Mouse (Mus musculus): ENCODE results near the gene Gm10959. TPM values are rescaled to one million over a fixed set of nuclear protein-coding genes. Genes with fewer than 3 reads are reported as not detected.
"Not testable (repeated sequence)": the region's sequence is repeated elsewhere in the genome, so short reads cannot be mapped to it uniquely, and the experiment has no call there.

The Gm10959 gene
- polyA plus RNA-seq (2014; fragmentation: Nextera tagmentation; extraction: Ambion mirVana), result not detected in 2 replicates

DNA sequence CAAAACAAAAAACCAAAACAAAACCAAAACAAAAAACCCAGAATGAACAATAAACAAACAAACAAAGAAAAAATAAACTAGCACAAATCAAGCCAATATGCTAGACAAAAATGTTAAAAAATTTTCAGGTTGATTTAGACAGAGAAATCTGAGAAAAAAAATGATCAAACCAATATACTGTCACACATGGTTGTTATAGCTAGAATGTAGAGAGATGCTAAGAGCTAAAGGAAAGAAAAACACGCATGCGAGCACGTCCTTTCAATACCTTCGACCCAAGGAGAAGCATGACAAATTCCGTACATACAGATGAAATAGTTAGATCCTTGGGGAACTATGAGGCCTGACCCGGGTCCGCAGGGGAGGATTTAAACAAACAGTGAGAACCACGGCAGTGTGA lies at the start of gene Gm10959:
Gene Gm10959 (minus strand): TSS at position 101 of the 400 bp plus-strand sequence.
- ATAC-seq (ENCODE audit: low read depth), result no peak
- no peak within 1 kb of the TSS for H3K27ac ChIP-seq (ENCODE audit: low read depth, low read length)
- H3K9me3 ChIP-seq (ENCODE audit: control insufficient read depth, low read length), result no peaks in the 10 kb centered on the region
- no peaks in the 10 kb centered on the region for H3K36me3 ChIP-seq (ENCODE audit: control insufficient read depth, insufficient read depth, low read length)
- H3K4me3 ChIP-seq (ENCODE audit: low read depth, low read length), result no peak within 1 kb of the TSS
- 84% methylated on average over 8 of the region's 8 CpGs for WGBS
- H3K4me2 ChIP-seq (ENCODE audit: low read depth, low read length), result no peak within 1 kb of the TSS
- no peaks in the 10 kb centered on the region for H3K27me3 ChIP-seq (ENCODE audit: control insufficient read depth, insufficient read depth, low read length)
- H3K4me1 ChIP-seq (ENCODE audit: control insufficient read depth, insufficient read depth, low read length), result no peaks in the 10 kb centered on the region
- no peak within 1 kb of the TSS for H3K9ac ChIP-seq (replicated peaks; ENCODE audit: low read depth, low read length)

DNA sequence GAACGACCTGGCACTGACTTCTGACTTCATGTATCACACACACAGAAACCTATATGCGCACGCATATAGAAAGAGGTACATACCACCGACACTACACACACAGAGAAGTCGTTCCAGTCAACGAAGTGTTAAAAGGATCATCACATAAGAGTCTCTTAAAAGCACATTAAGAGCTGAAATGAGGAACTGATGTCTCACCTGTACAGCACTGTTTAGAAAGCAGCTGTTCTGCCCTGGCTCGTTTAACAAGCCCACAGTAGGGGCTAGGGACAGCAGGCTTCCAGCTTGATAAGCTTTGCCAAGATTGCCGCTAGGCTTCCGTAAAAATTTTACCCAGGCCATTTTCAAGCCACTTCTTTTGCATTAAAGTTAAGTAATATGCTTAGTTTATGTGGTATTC lies 49.2 kb upstream of the Gm10959 start:
- Histone ChIP-seq H3K27ac (ENCODE audit: low read depth, low read length) (no peak overlapping the region), H3K4me3 (ENCODE audit: low read depth, low read length) (no peak overlapping the region), H3K9ac (replicated peaks; ENCODE audit: low read depth, low read length) (no peak overlapping the region), H3K36me3 (ENCODE audit: control insufficient read depth, insufficient read depth, low read length) (no peaks in the 10 kb centered on the region), H3K27me3 (ENCODE audit: control insufficient read depth, insufficient read depth, low read length) (no peaks in the 10 kb centered on the region), H3K4me2 (ENCODE audit: low read depth, low read length) (no peak overlapping the region), H3K4me1 (ENCODE audit: control insufficient read depth, insufficient read depth, low read length) (no peaks in the 10 kb centered on the region), H3K9me3 (ENCODE audit: control insufficient read depth, low read length) (no peaks in the 10 kb centered on the region)
- 92% methylated on average over 9 of the region's 9 CpGs for WGBS
- no peak for ATAC-seq (ENCODE audit: low read depth)

DNA sequence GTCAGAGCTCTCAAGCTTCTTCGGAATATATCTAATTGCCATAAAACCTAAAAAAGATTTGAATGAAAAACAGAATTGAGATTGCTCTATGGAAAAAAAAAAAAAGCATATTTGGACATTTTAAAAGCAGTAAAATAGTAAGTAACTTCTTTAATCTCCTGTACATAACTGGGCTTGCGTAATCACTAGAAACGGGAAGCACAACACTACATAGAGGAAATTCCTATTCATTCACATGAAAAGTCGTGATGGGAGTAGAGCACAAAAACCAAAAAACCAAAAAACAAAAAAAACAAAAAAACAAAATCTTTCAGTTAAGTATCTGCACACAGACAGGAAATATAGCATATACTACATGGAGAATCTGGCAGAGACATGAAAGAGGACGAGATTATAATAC lies 45.1 kb upstream of the Gm10959 start:
- H3K4me3 ChIP-seq (ENCODE audit: low read depth, low read length), result no peak overlapping the region
- no peak overlapping the region for H3K27ac ChIP-seq (ENCODE audit: low read depth, low read length)
- no peak overlapping the region for H3K9ac ChIP-seq (replicated peaks; ENCODE audit: low read depth, low read length)
- H3K27me3 ChIP-seq (ENCODE audit: control insufficient read depth, insufficient read depth, low read length), result no peaks in the 10 kb centered on the region
- WGBS, result 92% methylated on average over 5 of the region's 5 CpGs
- no peaks in the 10 kb centered on the region for H3K4me1 ChIP-seq (ENCODE audit: control insufficient read depth, insufficient read depth, low read length)
- ATAC-seq (ENCODE audit: low read depth), result no peak
- no peaks in the 10 kb centered on the region for H3K36me3 ChIP-seq (ENCODE audit: control insufficient read depth, insufficient read depth, low read length)
- no peaks in the 10 kb centered on the region for H3K9me3 ChIP-seq (ENCODE audit: control insufficient read depth, low read length)
- no peak overlapping the region for H3K4me2 ChIP-seq (ENCODE audit: low read depth, low read length)

DNA sequence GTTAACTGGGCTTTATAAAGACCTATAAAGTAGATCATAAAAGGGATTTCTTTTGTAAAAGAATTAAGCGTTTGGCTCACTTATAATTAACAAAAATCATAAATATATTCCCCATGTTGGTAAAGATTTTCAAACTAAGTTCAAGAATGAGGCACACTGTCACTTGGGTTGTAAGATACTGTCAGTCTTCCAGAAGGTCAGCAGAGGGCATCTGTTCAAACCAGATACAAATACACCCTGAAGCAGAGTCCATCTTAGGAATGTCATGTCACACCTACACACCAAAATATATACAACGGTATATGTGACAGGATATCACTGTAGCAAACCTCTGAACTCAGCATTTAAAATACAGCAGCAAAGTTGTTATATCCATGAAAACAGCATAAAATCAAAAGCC lies 31.0 kb upstream of the Gm10959 start:
- no peak overlapping the region for H3K27ac ChIP-seq (ENCODE audit: low read depth, low read length)
- ATAC-seq (ENCODE audit: low read depth), result no peak
- no peaks in the 10 kb centered on the region for H3K27me3 ChIP-seq (ENCODE audit: control insufficient read depth, insufficient read depth, low read length)
- no peaks in the 10 kb centered on the region for H3K4me1 ChIP-seq (ENCODE audit: control insufficient read depth, insufficient read depth, low read length)
- no peaks in the 10 kb centered on the region for H3K9me3 ChIP-seq (ENCODE audit: control insufficient read depth, low read length)
- no peak overlapping the region for H3K9ac ChIP-seq (replicated peaks; ENCODE audit: low read depth, low read length)
- H3K36me3 ChIP-seq (ENCODE audit: control insufficient read depth, insufficient read depth, low read length), result 0 out of 2 replicates have a peak, but pooled peaks cover 4% of the 10 kb centered on the region
- 98% methylated on average over 2 of the region's 2 CpGs for WGBS
- no peak overlapping the region for H3K4me2 ChIP-seq (ENCODE audit: low read depth, low read length)
- H3K4me3 ChIP-seq (ENCODE audit: low read depth, low read length), result no peak overlapping the region

DNA sequence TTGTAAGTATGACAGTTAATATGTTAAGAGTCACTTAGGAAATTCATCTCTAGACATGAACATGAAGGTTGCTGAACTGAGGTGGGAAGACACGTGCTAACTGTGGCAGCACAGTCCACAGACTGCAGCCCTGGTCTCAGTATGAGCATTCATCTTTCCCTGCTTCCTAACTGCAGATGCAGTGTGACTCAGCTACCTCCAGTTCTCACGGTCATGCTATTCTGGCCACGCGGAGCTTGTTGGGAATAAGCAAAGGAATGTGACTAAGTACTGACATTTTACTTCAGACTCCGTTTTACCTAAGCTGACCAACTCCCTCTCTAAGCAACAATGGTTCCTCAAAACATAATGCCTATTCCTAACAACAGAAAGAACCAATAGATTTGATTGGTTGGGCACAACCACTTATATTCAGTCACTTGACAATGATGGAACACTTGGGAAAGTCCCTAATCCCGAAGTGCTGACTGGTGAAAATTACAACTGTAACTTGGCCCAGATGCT lies 24.3 kb upstream of the Gm10959 start:
- H3K9ac ChIP-seq (replicated peaks; ENCODE audit: low read depth, low read length), result no peak overlapping the region
- no peak for ATAC-seq (ENCODE audit: low read depth)
- H3K4me1 ChIP-seq (ENCODE audit: control insufficient read depth, insufficient read depth, low read length), result no peaks in the 10 kb centered on the region
- H3K27me3 ChIP-seq (ENCODE audit: control insufficient read depth, insufficient read depth, low read length), result no peaks in the 10 kb centered on the region
- no peak overlapping the region for H3K4me2 ChIP-seq (ENCODE audit: low read depth, low read length)
- H3K36me3 ChIP-seq (ENCODE audit: control insufficient read depth, insufficient read depth, low read length), result no peaks in the 10 kb centered on the region
- no peak overlapping the region for H3K27ac ChIP-seq (ENCODE audit: low read depth, low read length)
- 86% methylated on average over 6 of the region's 6 CpGs for WGBS
- no peaks in the 10 kb centered on the region for H3K9me3 ChIP-seq (ENCODE audit: control insufficient read depth, low read length)
- H3K4me3 ChIP-seq (ENCODE audit: low read depth, low read length), result no peak overlapping the region

DNA sequence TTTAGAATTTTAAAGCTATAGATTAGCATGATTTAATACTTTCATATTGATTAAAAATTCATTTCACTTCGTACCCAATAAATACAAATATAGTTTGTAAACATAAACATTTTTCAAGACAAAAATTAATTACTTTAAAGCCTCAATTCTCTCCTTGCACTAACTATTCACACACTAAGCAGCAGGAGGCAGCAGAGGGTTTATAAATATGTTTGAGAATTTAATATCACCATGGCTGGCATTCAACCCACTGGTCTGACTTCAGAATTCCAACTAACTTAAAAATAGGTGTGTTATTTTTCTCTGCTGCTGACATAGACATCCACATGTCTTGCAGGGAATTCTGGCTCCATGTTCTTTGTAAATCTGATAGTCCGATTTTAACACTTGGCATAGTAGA lies 20.1 kb upstream of the Gm10959 start:
- Histone ChIP-seq H3K9ac (replicated peaks; ENCODE audit: low read depth, low read length) (no peak overlapping the region), H3K36me3 (ENCODE audit: control insufficient read depth, insufficient read depth, low read length) (no peaks in the 10 kb centered on the region), H3K4me1 (ENCODE audit: control insufficient read depth, insufficient read depth, low read length) (no peaks in the 10 kb centered on the region), H3K4me2 (ENCODE audit: low read depth, low read length) (no peak overlapping the region), H3K27ac (ENCODE audit: low read depth, low read length) (no peak overlapping the region), H3K9me3 (ENCODE audit: control insufficient read depth, low read length) (no peaks in the 10 kb centered on the region), H3K27me3 (ENCODE audit: control insufficient read depth, insufficient read depth, low read length) (no peaks in the 10 kb centered on the region), H3K4me3 (ENCODE audit: low read depth, low read length) (no peak overlapping the region)
- 88% methylated on average over 2 of the region's 2 CpGs for WGBS
- no peak for ATAC-seq (ENCODE audit: low read depth)

DNA sequence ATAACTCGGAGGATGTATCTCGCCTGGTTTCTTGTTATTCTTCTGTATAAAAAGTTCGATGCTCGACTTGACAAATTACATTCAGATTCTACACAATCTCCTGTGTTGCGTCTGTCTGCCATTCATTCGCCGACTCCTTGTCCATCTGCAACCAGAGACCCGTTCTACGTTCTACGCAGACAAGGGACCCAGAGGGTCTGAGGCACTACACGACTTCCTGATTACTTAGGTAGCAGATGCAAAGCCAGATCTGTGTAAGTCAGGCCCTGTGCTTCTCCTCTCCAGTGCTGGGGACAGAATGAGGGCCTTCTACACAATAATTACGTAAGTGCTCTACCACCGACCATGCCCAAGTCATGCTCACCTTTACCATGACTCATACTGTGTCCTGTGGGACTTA lies 18.0 kb upstream of the Gm10959 start:
- ATAC-seq (ENCODE audit: low read depth); H3K9me3 ChIP-seq (ENCODE audit: control insufficient read depth, low read length); H3K27me3 ChIP-seq (ENCODE audit: control insufficient read depth, insufficient read depth, low read length); H3K9ac ChIP-seq (replicated peaks; ENCODE audit: low read depth, low read length); H3K27ac ChIP-seq (ENCODE audit: low read depth, low read length); H3K4me2 ChIP-seq (ENCODE audit: low read depth, low read length); H3K4me3 ChIP-seq (ENCODE audit: low read depth, low read length); H3K36me3 ChIP-seq (ENCODE audit: control insufficient read depth, insufficient read depth, low read length); H3K4me1 ChIP-seq (ENCODE audit: control insufficient read depth, insufficient read depth, low read length): not testable (repeated sequence)
- 85% methylated on average over 13 of the region's 13 CpGs for WGBS

DNA sequence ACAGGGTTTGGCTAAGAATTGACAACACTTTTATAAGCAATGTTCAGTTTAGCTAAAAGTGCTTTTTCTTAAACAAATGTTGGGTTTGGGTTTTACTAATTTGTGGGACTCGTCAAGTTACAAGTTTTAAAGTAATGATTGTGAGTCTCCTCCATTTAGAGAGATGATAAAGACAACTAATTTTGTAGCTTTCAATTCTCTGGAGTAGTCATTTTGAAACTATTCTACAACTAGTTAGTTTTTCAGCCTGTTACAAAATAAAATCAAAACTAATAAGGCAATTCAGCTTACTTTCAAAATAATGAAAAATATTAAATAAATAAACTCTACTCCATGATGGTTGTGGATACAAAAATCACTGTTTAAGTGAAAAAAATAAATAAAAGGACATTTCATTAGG lies 13.3 kb upstream of the Gm10959 start:
- no peaks in the 10 kb centered on the region for H3K36me3 ChIP-seq (ENCODE audit: control insufficient read depth, insufficient read depth, low read length)
- no peak overlapping the region for H3K4me3 ChIP-seq (ENCODE audit: low read depth, low read length)
- H3K9me3 ChIP-seq (ENCODE audit: control insufficient read depth, low read length), result no peaks in the 10 kb centered on the region
- H3K9ac ChIP-seq (replicated peaks; ENCODE audit: low read depth, low read length), result no peak overlapping the region
- WGBS, result 94% methylated on average over 1 of the region's 1 CpGs
- H3K27me3 ChIP-seq (ENCODE audit: control insufficient read depth, insufficient read depth, low read length), result no peaks in the 10 kb centered on the region
- no peaks in the 10 kb centered on the region for H3K4me1 ChIP-seq (ENCODE audit: control insufficient read depth, insufficient read depth, low read length)
- no peak for ATAC-seq (ENCODE audit: low read depth)
- no peak overlapping the region for H3K4me2 ChIP-seq (ENCODE audit: low read depth, low read length)
- H3K27ac ChIP-seq (ENCODE audit: low read depth, low read length), result no peak overlapping the region

DNA sequence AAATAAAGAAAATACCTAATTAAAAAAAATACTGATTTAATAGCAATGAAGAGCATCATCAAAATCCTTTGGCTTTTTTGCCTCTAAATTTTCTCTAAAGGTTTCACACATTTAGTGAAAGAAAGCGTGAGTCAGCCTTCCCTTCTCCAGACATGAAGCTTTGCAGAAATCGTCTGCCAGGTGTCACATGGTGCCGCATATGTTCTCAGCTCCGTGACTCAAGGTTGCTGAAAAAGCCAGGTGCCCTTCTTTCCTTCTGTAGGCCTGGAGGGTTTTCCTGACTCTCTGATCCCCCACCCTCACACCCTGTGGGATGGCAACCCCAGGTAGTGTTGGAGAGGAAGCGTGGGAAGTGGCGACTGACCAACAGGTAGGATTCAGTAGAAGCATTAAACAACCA lies 10.6 kb upstream of the Gm10959 start:
- H3K9ac ChIP-seq (replicated peaks; ENCODE audit: low read depth, low read length), result no peak overlapping the region
- H3K9me3 ChIP-seq (ENCODE audit: control insufficient read depth, low read length), result no peaks in the 10 kb centered on the region
- H3K4me1 ChIP-seq (ENCODE audit: control insufficient read depth, insufficient read depth, low read length), result peaks cover 4% of the 10 kb centered on the region; the same call in 1 of the 2 replicates
- H3K27me3 ChIP-seq (ENCODE audit: control insufficient read depth, insufficient read depth, low read length), result no peaks in the 10 kb centered on the region
- no peak overlapping the region for H3K4me2 ChIP-seq (ENCODE audit: low read depth, low read length)
- no peak overlapping the region for H3K4me3 ChIP-seq (ENCODE audit: low read depth, low read length)
- no peak overlapping the region for H3K27ac ChIP-seq (ENCODE audit: low read depth, low read length)
- no peaks in the 10 kb centered on the region for H3K36me3 ChIP-seq (ENCODE audit: control insufficient read depth, insufficient read depth, low read length)
- 91% methylated on average over 6 of the region's 6 CpGs for WGBS
- ATAC-seq (ENCODE audit: low read depth), result no peak

Data from neural tube, embryonic 14.5 days (tissue).